Mouse (Mus musculus): Measurements from ENCODE around the gene Cd3eap.

The Cd3eap gene

DNA sequence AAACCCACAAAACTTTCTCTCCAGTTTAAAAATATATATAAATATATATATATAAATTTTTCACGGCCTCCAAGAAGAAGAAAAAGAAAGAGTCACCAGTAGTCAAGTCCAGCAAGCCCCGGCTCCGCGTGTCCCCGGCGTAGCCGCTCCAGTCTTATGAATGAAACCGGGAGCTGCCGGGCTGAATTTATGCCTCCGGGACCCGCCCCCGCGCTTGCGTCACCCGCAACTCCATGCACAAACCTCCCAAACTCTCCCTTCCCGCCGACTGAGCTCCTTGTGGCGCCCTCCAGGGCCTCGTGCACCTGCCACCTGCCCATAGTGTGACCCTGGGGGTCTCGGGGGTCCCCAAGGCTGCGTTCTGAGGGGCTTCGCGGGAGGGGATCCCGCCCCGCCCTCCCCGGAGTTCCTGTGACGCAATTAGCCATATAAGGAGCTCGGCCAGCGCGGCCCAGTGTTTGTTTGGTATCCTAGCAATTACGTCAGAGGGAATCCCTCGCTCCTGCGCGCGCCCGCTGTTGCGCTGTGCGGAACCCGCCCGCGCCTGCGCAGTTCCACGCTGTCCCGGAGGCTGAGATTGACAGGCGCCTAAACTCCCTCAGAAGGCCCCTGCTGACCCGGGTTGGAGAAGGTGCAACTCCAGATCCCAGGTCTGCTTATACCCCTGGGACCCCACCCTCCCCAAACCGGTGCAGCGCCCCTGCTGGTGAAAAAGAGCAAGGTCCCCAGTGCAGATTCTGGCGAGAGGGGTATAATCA is 49.2 kb downstream of the Cd3eap start, which contains the start of gene Fosb:
Gene Fosb, minus strand, starts transcription at position 168 of the 758 bp plus-strand sequence.
- in situ Hi-C loops (cut with MboI; ENCODE audit: unreplicated experiment in 2 of 2): no loop called here

DNA sequence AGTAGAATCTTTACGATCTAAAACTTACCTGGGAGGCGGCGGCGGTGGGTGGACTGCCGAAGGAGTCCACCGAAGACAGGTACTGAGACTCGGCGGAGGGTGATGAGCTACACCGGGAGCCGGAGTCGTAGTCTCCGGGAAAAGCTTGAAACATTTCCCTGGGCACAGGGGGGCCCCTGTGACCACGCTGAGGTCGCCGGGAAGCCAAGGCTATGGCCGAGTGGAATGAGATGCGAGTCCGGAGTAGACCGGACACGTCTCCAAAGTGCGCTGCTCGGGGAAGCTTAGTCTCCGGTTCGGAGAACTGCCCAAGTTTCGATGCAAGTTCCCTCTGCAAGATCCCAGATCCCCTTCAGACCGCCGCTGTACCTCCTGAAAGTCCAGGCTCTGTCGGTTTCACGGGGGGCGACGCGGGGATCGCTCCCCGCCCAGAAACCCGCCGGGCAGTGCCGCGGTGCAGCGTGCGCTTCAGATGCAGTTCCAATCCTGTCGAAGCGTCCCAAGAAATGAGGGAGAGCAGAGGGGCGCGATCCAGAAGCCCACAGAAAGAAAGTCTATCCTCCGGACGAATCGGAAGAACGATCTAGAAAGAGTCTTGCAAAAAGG is 49.9 kb downstream of the Cd3eap start:
- in situ Hi-C loops (cut with MboI; ENCODE audit: unreplicated experiment in 2 of 2): no loop called here

DNA sequence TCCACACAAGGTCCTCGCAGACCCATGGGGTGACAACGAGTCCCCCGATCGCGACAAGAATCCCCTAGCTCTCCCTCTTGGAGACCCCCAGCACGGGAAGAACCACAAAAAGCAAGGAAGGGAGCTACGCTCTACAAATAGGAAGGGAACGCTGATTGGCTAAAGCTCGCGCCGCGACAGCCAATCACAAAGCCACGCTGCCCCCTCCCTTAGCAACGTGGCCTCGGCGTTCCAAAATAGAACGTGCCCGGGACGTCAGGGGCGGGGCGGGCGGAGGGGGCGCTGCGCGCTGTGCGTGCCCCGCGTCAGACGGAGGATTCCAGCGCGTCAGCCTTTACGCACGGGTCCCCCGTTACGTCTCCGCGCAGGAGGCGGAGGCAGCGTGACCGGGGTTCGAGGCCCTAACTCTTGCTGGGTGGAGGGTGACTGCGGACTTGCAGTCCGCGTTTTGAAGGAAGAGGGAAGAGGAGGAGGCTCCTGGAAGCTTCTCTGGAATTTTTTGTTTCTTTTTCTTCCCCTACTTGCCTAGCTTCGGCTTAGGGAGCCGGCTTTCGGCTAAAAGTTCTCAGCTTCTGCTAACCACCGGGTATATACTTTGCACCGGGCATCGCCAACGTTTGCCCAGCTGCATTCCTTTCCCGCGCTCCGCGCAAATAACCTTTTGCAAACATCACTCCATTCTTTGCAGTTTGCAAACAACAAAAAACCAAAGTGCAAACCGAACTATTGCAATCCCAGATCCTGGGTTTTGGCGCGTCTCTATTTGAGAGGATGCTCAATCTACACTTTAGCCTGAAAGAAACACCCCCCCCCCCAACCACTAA is 50.6 kb downstream of the Cd3eap start:
- in situ Hi-C loops (cut with MboI; ENCODE audit: unreplicated experiment in 2 of 2): no loop called here

DNA sequence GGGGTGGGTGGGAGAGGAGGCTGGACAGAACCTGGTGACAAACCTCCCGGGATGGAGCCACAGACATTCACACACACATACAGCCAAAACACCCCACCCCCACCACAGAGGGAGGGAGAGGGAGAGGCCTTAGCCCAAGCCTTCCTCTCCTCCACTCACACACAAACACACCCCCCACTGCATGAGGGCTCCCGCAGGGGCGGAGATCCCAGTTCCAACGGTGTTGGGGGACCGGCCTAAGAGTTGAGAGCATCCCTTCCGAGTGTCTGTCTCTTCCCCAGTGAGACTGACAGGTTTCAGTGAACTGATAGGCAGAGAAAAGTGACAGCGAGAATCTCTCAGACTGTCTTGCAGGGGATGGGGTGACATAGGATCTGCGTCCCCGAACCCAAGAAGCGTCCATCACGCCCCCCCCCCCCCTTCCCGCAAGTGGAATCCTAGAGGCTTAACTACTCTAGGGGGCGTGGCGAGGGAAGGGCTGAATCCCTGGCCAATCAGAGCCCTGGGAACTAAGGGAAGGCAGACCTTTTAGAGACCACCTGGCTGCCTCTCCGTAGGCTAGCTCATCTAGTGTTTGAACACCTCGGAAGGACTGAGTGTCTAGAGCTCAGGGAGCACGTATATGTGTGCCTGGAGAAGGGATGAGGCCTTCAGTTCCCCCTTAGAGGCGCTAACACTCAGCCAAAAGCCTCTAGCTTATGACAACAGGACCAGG is 51.4 kb downstream of the Cd3eap start:
- in situ Hi-C loops (cut with MboI; ENCODE audit: unreplicated experiment in 2 of 2): no loop called here

DNA sequence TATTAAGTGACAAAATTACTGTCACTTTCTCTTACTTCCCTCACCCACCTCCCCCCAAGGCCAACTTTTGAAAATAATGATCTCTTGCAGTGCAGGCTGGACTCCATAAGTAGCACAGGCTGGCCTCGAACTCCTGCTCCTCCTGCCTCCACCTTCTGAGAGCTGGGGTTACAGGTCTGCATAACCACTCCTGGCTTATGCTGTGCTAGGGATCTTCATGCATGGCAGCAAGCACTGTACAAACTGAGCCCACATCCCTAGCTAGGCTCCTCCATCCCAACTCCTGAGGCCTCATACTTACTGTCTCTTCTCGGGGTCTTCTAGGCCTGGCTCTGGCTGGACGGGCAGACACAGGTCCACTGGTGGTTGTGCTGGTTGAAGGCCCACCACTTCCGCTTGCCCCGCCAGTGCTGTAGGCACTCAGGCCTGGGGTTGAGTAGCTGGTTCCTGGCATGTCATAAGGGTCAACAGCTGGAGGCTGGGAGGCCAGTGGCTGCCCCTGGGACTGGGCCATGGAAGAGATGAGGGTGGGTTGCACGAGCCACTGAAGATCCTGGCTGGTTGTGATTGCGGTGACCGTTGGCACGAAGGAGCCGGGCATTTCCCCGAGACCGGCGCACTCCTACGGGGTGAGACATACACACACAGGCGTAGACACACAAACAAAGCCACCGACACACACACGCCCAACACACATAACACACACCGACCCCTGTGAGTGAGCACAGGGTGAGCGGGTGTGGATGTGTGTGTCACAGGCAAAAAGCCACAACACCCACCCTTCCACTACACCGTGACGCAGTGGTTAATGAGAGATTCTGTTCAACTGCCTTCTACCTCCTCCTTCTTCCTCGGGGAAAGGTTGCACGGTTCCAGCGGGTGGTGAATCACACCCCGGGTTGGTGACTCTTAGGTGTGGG is 52.2 kb downstream of the Cd3eap start:
- in situ Hi-C loops (cut with MboI; ENCODE audit: unreplicated experiment in 2 of 2): no loop called here
